Mouse (Mus musculus) ES-E14 (cell line): ENCODE results near the gene Acly.

Experiments
- MAFK ChIP-seq: IDR thresholded peaks from 2 replicates; pipeline ENCODE4 v1.6.1; 2014; ENCODE audit warnings: mild to moderate bottlenecking, low read depth, low read length, inconsistent platforms; ENCODE audit not compliant: insufficient read depth
- ZC3H11A ChIP-seq: IDR thresholded peaks from 2 replicates; pipeline ENCODE4 v1.6.1; 2012; ENCODE audit warnings: low read depth, mild to moderate bottlenecking, inconsistent platforms, low read length, borderline replicate concordance
- ZNF384 ChIP-seq: IDR thresholded peaks from 2 replicates; pipeline ENCODE4 v1.6.1; 2012; ENCODE audit warnings: low read depth, low read length, inconsistent platforms

- TF ChIP-seq ZNF384 (no peak), MAFK (no peak), ZC3H11A (no peak)
Observed at GRCm38 (mm10) chr11:100476281-100476680, 51.5 kb downstream of the Acly start.
